ENCODE assay signal across 15 mouse cellular contexts in the genomic region with DNA sequence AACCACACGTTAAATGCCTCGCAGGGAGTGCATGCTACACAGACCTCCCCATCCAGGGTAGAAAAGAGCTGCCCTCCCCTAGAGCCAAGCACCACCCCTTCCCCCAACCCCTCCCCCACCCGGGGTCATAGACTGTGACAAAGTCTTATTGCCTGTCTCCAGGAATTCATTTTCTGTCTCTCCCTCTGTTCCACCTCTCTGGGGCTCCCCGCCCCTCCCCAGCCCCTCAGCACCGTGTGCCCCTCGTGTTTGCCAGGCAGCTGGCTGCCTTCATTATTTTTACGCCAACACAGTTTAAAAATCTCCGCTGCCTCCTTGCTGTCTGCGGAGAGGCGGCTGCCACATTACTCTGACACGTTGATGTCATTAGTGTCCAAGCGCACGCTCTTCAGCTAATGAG. TPM values are rescaled to one million over a fixed set of nuclear protein-coding genes. Genes with fewer than 3 reads are reported as not detected.
DNase-seq lines count a peak whose midpoint lies in the region; ATAC-seq lines count a peak whose summit lies in the region.
"Had no signal": no experiment of that assay in that cellular context is flagged by ENCODE, and none has a peak within 500 bp of the region (broad histone marks: within the 10 kb centered on the region; RNA-seq: fewer than 3 reads in every experiment).

No protein-coding gene starts in this region.

- peak; percentile 33 for DNase-seq in heart, adult 11 months
- no peak for DNase-seq in heart, postnatal 4 days
- peak; percentile 43 for DNase-seq in embryo, embryonic 9.5 days (ENCODE audit: extremely low spot score)
- DNase-seq in frontal cortex, postnatal 36 days (ENCODE audit: low spot score in 2 of 2): no peak
- no peak for DNase-seq in layer of hippocampus, postnatal 14 days (ENCODE audit: low spot score in 2 of 2)
- DNase-seq in kidney, adult 11 months: no peak
- DNase-seq: adrenal gland, adult 8-10 months; cerebellum, adult 9-11 months; kidney, postnatal 36 days; lung, postnatal 14 days had no signal

- no peaks in the 10 kb centered on the region for H3K36me3 ChIP-seq in hindbrain, embryonic 12.5 days
- no peaks in the 10 kb centered on the region for H3K36me3 ChIP-seq in midbrain, embryonic 15.5 days (replicated peaks)

- peak overlapping the region; percentile 41 for H3K4me2 ChIP-seq in hindbrain, embryonic 12.5 days (replicated peaks)
- peak overlapping the region; percentile 28 for H3K4me2 ChIP-seq in midbrain, embryonic 15.5 days

- 9% methylated on average over 13 of the region's 13 CpGs for WGBS in hindbrain, embryonic 12.5 days
- 7% methylated on average over 13 of the region's 13 CpGs for WGBS in midbrain, embryonic 15.5 days

- peaks cover 35% of the 10 kb centered on the region for H3K4me1 ChIP-seq in hindbrain, embryonic 12.5 days
- peaks cover 14% of the 10 kb centered on the region for H3K4me1 ChIP-seq in midbrain, embryonic 15.5 days

- H3K9ac ChIP-seq in hindbrain, embryonic 12.5 days: no peak overlapping the region
- 0 out of 2 replicates have a peak overlapping the region, but pooled peaks have one; percentile 17 for H3K9ac ChIP-seq in midbrain, embryonic 15.5 days

- peak overlapping the region; percentile 66 for H3K27ac ChIP-seq in hindbrain, embryonic 12.5 days
- no peak overlapping the region for H3K27ac ChIP-seq in midbrain, embryonic 15.5 days

- H3K4me3 ChIP-seq in hindbrain, embryonic 12.5 days: no peak overlapping the region
- no peak overlapping the region for H3K4me3 ChIP-seq in midbrain, embryonic 15.5 days

- H3K27me3 ChIP-seq in hindbrain, embryonic 12.5 days: peaks cover 34% of the 10 kb centered on the region
- peaks cover 17% of the 10 kb centered on the region for H3K27me3 ChIP-seq in midbrain, embryonic 15.5 days (replicated peaks)

- ATAC-seq in hindbrain, embryonic 12.5 days (ENCODE audit: low FRiP score): peak; percentile 78
- peak; percentile 46; the same call in 1 of the 2 replicates for ATAC-seq in midbrain, embryonic 15.5 days (replicated peaks)

- H3K9me3 ChIP-seq in hindbrain, embryonic 12.5 days (replicated peaks): no peaks in the 10 kb centered on the region
- no peaks in the 10 kb centered on the region for H3K9me3 ChIP-seq in midbrain, embryonic 15.5 days

RNA-seq across cellular contexts. Expression of gene Gbx2, which starts 31.1 kb away (rescaled TPM):
- total RNA-seq in heart, postnatal 4 days (2021): under 1 TPM in 1 of 2 experiments, not detected in 1; 0.16 TPM
- 46.1 and 63.6 TPM in 2 replicates for polyA plus RNA-seq in hindbrain, embryonic 12.5 days (2016; fragmentation: Nextera tagmentation; extraction: Ambion mirVana)
- polyA plus RNA-seq in midbrain, embryonic 15.5 days (2015; fragmentation: Nextera tagmentation; extraction: Ambion mirVana): 18.4 and 23.8 TPM in 2 replicates
- total RNA-seq in layer of hippocampus, postnatal 14 days (2021): under 1 TPM in 1 of 2 experiments, not detected in 1; 0.14 TPM
- total RNA-seq: adrenal gland, adult 8-10 months; MEL had no signal
- polyA plus RNA-seq: heart, embryonic 16.5 days had no signal

RNA-seq across cellular contexts. Expression of gene Asb18, which starts 52.4 kb away (rescaled TPM):
- total RNA-seq in heart, postnatal 4 days (2021): 1 to 10 TPM; 5.1 to 6.0 TPM
- polyA plus RNA-seq in hindbrain, embryonic 12.5 days (2016; fragmentation: Nextera tagmentation; extraction: Ambion mirVana): 0.61 and 0.76 TPM in 2 replicates
- 0.45 and 0.54 TPM in 2 replicates for polyA plus RNA-seq in midbrain, embryonic 15.5 days (2015; fragmentation: Nextera tagmentation; extraction: Ambion mirVana)
- total RNA-seq in layer of hippocampus, postnatal 14 days (2021): 1 to 10 TPM; 2.5 to 3.3 TPM
- total RNA-seq: adrenal gland, adult 8-10 months; MEL had no signal
- polyA plus RNA-seq: spleen, adult 2 months had no signal

Comparison
In these comparisons a context has a peak if more than half of its experiments do, and no peak if none do; other contexts are left out.
1. DNase-seq: peak in heart, adult 11 months (single experiment) and embryo, embryonic 9.5 days (single experiment); none in heart, postnatal 4 days (single experiment), frontal cortex, postnatal 36 days (0 of 2), layer of hippocampus, postnatal 14 days (0 of 2) and kidney, adult 11 months (single experiment).